Mouse (Mus musculus) granulocyte monocyte progenitor cell, adult 5-6 weeks (primary cell): ENCODE measurements at regions not wholly inside any gene's neighbourhood (a gene's known extent, or its start where the extent isn't known, plus 50 kb on each side); places are given as distances from the start of the nearest gene placed in this dataset.
A peak's percentile ranks its signal among the peaks of the same experiment; 100 is the strongest.
"Not testable (repeated sequence)": the region's sequence is repeated elsewhere in the genome, so short reads cannot be mapped to it uniquely, and the experiment has no call there.

ENCODE experiments used
- ATAC-seq: replicated peaks from 2 replicates; pipeline ENCODE4 v1.8.0; 2016; ENCODE audit warnings: mild to moderate bottlenecking, moderate TSS enrichment, inconsistent platforms; ENCODE audit not compliant: poor library complexity, severe bottlenecking

DNA sequence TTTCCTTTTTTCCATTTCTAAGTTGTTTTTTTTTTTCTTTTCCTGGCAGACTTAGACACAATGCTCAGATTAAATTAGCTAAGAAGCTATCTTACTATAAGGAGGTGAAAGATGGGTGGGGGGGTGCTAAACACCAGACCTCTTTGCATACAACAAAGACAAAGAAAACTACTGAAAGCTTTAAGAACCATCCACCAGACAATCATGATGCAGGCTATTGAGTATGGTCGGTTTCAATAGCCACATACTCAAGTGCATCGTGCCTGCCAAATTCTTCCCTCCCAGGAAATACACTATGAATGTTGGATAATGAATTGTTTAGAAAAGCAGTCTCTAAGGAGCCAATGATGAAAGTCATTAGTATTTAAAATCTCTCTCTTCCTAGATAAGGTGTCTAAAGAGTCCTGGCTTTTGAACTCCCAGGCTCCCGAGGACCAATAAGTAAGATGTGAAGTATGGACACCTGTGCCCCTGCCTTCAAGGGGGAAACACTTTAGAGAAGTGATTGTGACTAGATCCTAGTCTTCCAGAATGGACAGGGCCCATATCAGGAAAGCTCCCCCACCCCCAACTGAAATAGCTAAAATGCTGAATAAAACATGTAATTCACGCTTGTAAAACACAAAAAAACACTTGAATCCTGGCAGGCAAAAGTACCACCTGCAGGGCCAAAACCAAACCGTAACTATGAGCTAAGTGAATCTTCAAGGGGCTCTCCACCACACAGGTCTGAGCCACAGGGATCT, 381.8 kb upstream of the B3galt2 start:
- ATAC-seq: no peak

- ATAC-seq: no peak; the same call in 1 of the 2 replicates
These were observed 377.0 kb upstream of the B3galt2 start for GRCm38 (mm10) chr1:143263263-143264038.

GRCm38 (mm10) chr1:143265216-143265615, 375.2 kb upstream of the B3galt2 start:
- no peak for ATAC-seq

GRCm38 (mm10) chr1:143286274-143286967, 354.0 kb upstream of the B3galt2 start:
- peak; percentile 90 for ATAC-seq

DNA sequence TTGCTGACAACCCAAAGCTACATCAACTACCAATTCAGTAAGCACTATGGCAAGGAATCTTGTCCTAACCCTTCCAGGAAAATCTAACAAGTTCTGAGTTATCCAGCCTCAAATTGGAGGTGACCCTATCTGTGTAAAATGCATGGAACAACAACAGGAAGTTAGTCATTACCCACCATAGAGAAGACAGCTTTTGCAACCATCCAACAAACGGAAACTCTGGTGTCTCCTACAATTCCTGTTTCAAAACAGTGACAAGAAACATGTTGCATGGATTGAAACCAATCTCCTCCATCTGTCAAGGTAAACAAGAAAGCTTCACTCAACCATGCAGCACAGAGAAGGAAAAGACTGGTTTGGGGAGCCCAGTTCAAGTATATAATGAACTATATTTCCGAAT, 353.0 kb upstream of the B3galt2 start:
- ATAC-seq: peak; percentile 76

- no peak for ATAC-seq
These were observed 343.9 kb upstream of the B3galt2 start for GRCm38 (mm10) chr1:143296555-143296954.

- peak; percentile 77 for ATAC-seq
These were observed 333.1 kb upstream of the B3galt2 start for GRCm38 (mm10) chr1:143307379-143307778.

DNA sequence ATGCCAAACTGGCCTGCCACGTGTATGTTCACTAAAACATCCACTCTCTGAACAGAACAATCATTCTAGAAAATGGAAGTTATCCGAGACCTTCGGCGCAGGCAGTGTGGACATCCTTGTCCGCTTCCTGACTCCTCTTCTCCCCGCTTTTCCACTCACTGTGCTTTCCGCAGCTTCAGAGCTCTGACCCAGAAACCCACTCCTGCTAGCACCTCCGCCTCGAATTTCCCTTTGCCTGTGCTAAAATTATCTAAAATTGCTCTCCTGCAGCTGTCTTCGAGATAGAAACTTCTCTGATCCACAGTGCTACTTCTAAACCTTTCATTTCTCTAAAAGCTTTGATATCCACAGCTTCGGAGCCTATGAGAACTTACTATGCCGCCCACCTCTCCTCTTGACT, 322.1 kb upstream of the B3galt2 start:
- ATAC-seq: no peak

GRCm38 (mm10) chr1:143319568-143319967, 320.9 kb upstream of the B3galt2 start:
- ATAC-seq: peak; percentile 97

- ATAC-seq: no peak
These were observed 289.1 kb upstream of the B3galt2 start for GRCm38 (mm10) chr1:143351388-143351787.

DNA sequence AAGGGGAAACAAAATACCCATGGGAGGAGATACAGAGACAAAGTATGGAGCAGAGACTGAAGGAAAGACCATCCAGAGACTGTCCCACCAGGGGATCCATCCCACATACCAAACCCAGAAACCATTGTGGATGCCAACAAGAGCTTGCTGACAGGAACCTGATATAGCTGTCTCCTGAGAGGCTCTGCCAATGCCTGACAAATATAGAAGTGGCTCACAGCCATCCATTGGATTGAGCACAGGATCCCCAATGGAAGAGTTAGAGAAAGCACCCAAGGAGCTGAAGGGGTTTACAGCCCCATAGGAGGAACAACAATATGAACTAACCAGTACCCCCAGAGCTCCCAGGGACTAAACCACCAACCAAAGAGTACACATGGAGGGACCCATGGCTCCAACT, 280.2 kb upstream of the B3galt2 start:
- not testable (repeated sequence) for ATAC-seq

DNA sequence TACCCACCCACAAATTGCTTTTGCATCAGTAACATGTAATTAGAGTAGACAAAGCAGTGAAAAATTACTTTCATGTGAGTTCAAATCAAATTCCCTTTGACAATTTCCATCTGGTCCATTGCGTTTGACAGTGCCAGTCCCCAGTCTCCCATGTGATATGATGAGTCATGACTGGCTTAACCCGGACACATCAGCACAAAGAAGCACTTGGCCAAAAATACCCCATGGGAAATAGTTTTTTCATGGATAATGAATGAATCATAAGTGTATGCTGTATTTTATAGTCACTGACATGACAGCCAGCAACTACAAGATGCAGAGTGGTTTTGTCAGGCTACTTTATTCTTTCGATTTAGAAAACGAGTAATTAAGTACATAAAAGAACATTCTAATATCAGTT, 248.6 kb upstream of the B3galt2 start:
- no peak for ATAC-seq
